ENCODE assay signal across 7 mouse cellular contexts in genomic region chr10:117209469-117209938, GRCm38 (mm10). TPM values are rescaled to one million over a fixed set of nuclear protein-coding genes. Genes with fewer than 3 reads are reported as not detected.
A peak's percentile ranks its signal among the peaks of the same experiment; 100 is the strongest.
DNase-seq lines count a peak whose midpoint lies in the region; TF ChIP-seq lines count a peak whose summit lies in the region.

No protein-coding gene starts in this region.

- peak; percentile 87 for DNase-seq in ES-CJ7 (ENCODE audit: low read depth, low spot score)
- peak; percentile 62 to 80 for DNase-seq in cerebellum, postnatal 10 days
- DNase-seq in heart, embryonic 10.5 days (ENCODE audit: low spot score): peak; percentile 81
- DNase-seq in kidney, adult 9 months: peak; percentile 73
- peak; percentile 56 for DNase-seq in lung, postnatal 14 days
- DNase-seq in right cerebral cortex, postnatal 4 days: peak; percentile 8

- no peaks in the 10 kb centered on the region for H3K9me3 ChIP-seq in heart, embryonic 10.5 days

- peaks cover 10% of the 10 kb centered on the region for H3K36me3 ChIP-seq in C2C12 (ENCODE audit: control insufficient read depth, insufficient read depth)
- H3K36me3 ChIP-seq in heart, embryonic 10.5 days: peaks cover 13% of the 10 kb centered on the region

- H3K27me3 ChIP-seq in C2C12 (ENCODE audit: control insufficient read depth, insufficient read depth, insufficient read length): no peaks in the 10 kb centered on the region
- no peaks in the 10 kb centered on the region for H3K27me3 ChIP-seq in heart, embryonic 10.5 days (ENCODE audit: insufficient read depth, poor library complexity, severe bottlenecking)

- H3K27ac ChIP-seq in heart, embryonic 10.5 days: peak overlapping the region; percentile 79

- peaks cover 9% of the 10 kb centered on the region; the same call in 1 of the 2 replicates for H3K4me1 ChIP-seq in heart, embryonic 10.5 days

- no peaks in the 10 kb centered on the region for H3K79me2 ChIP-seq in C2C12 (ENCODE audit: control insufficient read depth, insufficient read depth)

- TF ChIP-seq CTCF in C2C12 (IDR thresholded peaks at IDR 0.05; ENCODE audit: control insufficient read depth, insufficient read depth, insufficient read length): no peak

- H3ac ChIP-seq in C2C12 (ENCODE audit: control insufficient read depth, insufficient read length, low read depth): no peak overlapping the region

- 19% methylated on average over 11 of the region's 11 CpGs for WGBS in heart, embryonic 10.5 days

- no peaks in the 10 kb centered on the region for H3K79me3 ChIP-seq in C2C12 (ENCODE audit: low read depth)

- H3K4me3 ChIP-seq in C2C12 (ENCODE audit: insufficient read depth, poor library complexity, severe bottlenecking): no peak overlapping the region
- peak overlapping the region; percentile 51 for H3K4me3 ChIP-seq in heart, embryonic 10.5 days

TF ChIP-seq in C2C12, 6 proteins besides CTCF, POLR2A, EP300 and RAD21:
- TF ChIP-seq MAX (IDR thresholded peaks at IDR 0.05): no peak
- peak; percentile 50 for TF ChIP-seq CEBPB (IDR thresholded peaks at IDR 0.05; ENCODE audit: low read depth)

RNA-seq across cellular contexts. Expression of gene Yeats4, which starts 14.8 kb away (rescaled TPM):
- polyA plus RNA-seq in C2C12 (2012; fragmentation: generic; extraction: Trizol): 40.8 TPM
- 63.4 and 76.6 TPM in 2 replicates for polyA plus RNA-seq in heart, embryonic 10.5 days (2016; fragmentation: Nextera tagmentation; extraction: Ambion mirVana)

RNA-seq across cellular contexts. Expression of gene 9530003J23Rik, which starts 29.0 kb away (rescaled TPM):
- 0.07 TPM for polyA plus RNA-seq in C2C12 (2012; fragmentation: generic; extraction: Trizol)
- polyA plus RNA-seq in heart, embryonic 10.5 days (2016; fragmentation: Nextera tagmentation; extraction: Ambion mirVana): not detected in 2 replicates

Comparison
In these comparisons a context has a peak if more than half of its experiments do, and no peak if none do; other contexts are left out.
1. DNase-seq: peak in every context shown above with its lines; median percentile 87 in ES-CJ7; 81 in heart, embryonic 10.5 days; 73 in kidney, adult 9 months; 71 in cerebellum, postnatal 10 days; 56 in lung, postnatal 14 days; 8 in right cerebral cortex, postnatal 4 days.